Mouse (Mus musculus): ENCODE results near the gene Arrdc3.

The Arrdc3 gene

DNA sequence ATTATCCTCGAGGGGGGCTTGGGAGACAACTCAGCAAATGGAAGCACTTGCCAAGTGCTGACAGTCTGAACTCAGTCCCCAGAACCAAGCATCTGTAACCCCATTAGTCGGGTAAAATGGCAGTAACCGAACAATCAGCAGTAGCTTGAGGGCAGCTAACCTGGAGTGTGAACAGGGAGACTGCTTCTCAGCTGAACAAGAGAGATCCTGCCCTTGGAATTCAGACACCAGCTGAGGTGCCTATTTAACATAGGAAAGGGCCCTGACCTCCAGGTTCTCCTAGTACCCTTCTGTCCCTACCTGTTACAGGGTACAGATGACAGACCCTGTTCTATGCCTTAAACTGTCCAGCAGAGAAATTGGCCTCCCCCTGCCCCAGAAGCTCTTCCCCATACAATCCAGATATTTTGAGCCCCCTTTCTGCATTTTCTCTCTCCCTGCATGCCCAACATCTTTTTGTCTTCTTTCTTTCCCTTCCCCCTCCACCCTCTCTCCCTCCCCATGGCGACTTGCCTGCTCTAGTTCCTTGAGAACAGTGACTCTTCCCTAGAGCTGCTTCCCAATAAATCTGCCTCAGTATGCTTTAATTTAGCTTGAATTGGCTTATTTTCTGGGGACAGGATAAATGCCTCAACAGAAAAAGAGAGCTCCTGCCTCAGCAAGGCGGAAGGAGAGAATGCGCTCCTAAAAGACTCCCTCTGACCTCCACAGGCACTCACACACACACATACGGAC, 38.6 kb downstream of the Arrdc3 start:
- DNase-seq = no peak

DNA sequence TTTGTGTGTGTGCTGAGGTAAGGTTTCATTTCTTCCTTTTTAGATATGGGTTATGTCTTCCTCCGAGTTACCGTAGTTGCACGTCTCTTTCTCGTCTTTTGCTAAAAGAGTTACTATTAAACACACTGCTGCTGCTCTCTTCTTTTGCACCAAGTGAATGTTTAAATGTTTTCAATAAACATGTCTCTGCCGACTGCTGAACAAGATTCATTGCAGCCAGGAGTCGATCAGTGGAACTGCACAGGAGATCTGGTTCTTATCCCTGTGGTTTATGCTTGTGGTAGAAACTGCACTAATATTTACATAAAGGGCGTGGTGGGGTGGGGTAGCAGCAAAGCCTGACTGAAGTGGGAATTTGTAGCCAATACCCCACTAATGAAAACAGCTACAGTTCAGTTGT, 45.0 kb downstream of the Arrdc3 start:
- DNase-seq = no peak

DNA sequence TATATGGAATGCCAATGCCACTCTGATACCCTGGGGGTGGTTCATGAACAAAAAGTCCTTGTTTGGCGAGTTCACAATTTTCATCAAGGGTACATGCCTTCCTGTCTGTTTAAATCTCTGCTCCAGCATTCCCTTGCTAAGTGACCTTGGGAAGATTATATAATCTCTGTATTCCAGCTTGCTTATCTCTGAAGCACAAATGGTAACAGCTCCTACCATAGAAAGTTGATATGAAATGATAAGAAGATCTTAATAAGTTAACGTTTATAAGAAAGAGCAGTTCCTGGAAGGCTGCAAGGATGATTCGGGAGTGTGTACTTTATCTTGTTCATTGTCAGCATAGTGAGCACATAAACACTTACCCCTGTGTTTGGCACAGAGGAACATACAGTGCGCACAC, 46.8 kb downstream of the Arrdc3 start:
- no peak for DNase-seq

DNA sequence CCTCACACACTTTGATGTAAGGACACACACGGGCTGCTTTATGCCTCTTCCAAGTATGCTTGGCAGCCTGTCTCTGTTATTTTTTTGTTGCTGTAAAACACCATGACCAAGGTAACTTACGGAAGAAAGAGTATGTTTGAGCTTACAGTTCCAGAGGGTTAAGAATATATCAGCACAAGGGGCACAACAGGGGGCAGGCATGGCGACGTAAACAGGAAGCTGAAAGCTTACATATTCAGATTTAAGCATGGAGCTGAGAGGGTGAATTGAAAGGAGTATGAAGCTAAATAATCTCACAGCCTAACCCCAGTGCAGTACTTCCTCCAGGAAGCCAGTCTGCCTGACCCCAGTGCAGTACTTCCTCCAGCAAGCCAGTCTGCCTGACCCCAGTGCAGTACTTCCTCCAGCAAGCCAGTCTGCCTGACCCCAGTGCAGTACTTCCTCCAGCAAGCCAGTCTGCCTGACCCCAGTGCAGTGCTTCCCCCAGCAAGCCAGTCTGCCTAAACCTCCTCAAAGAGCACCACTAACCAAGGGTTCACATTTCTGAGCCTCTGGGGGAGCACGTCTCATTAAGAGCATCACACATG, 49.7 kb downstream of the Arrdc3 start:
- DNase-seq = no peak

DNA sequence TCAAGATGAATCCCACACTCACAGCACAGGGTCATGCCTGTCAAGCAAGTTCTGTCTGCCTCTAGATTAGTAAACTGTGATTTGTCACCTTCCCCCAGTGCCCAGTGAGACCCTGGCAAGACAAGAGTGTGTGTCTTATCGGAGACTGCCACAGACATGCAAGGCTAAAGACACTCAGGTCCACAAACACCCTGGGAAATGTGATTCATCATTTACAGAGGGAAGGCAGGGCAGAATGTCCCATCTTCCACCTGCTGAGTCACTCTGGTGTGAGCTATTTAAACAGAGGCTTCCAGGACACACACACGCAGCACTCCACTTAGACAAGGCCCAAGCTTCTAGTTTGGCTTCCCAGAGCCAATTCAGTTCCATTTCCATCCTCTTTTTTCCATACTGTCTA, 53.2 kb downstream of the Arrdc3 start:
- DNase-seq = no peak

DNA sequence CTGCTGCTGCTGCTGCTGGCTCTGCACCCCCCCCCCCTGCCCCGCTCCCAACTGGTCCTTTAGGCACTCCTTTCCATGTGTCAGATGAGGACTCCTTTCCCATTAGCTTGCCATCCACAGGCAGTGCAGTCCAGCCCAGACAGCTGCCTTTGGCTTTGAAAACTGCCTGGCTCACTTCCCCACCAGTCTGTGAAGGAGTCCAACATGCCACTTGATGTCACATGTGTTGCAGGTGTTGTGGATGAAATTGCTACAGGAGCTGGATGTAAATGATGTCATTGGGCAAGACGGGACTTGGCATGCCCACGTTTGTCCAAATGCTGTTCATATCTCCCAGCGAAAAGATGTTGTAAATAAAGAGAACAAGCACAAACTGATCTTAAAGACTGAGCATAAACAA, 56.0 kb downstream of the Arrdc3 start:
- no peak for DNase-seq

DNA sequence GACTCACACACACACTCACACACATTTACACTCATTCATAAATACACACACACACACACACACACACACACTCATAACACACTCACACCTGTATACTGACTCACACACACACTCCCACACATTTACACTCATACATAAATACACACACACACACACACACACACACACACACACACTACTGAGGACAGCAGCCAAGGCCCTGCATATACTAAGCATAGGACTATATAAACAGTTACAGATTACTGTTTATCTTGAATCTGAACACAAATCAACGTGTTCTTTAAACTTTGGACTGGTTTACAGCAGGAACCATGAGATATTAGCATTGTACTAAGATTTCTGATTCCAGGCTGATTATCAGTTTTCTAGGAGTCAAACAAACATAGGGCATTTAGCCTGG, 56.7 kb downstream of the Arrdc3 start:
- no peak for DNase-seq

DNA sequence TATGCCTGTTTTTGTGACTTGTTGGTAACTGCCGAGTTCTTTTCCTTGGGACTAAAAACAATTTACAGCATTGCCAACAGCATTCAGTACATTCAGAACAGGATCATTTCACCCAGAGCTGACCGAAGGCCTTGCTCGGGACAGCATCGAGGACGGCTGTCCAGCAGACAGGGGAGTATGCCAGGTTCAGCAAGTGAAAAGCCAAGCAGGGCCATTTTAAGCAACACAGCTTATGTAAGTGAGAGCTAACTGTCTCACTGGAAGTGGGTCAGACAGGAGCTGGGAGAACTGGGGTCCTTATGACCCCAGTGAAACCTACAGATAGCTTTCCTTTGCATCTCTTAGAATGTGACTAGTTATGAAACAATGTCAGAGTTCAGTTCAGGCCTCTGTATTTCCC, 57.2 kb downstream of the Arrdc3 start:
- no peak for DNase-seq

DNA sequence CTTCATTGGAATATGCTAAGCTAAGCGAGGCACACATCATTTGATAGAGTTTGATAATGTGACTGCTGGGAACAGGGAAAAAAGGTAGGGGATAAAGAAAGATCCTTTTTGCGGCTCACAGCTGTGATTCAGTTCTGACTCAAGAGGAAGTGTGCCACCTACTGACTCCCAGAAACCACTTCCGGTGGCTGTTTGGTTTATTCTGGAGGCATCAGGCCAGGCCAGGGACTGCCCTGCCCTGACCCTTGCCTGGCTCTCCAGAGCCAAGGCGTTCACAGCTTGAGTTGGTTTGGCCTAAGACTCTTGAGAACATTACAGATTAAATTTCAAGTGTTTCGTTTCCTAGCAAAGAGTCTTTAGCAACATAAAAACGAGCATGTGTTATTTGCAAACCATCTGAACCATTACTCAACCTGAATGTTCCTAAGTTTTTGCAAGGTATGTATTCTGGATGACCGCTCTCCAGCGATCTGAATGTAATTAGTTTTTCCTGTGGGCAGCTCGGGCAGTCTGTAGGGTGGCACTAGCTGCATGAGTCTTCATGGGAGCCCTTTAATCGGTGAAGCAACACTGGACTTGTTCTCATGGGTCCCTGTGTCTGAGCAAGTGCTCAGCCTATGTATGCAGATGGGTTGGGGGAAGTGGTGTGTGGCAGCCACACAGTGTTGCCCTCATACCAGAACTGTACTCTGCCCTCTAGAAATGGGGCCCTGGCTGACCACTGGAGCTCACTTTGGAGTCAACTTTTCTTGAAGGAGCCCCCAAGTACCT, 57.9 kb downstream of the Arrdc3 start:
- DNase-seq = no peak

DNA sequence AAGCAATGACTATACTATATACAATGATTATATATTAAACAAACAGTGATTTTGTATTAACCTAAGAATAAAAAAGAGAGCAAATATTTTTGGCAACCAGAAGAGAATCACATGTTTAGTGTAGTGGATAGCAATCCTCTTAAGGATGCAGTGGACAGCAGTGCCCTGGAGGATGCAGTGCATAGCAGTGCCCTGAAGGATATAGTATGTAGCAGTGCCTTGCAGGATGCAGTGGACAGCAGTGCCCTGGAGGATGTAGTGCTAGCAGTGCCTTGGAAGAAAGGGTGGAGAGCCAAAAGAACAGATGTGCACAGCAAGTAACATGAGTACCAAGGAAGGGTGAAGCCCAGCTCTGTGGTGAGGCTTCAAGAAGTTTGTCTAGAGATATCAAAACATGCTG, 61.3 kb downstream of the Arrdc3 start:
- no peak for DNase-seq
